ENCODE assay signal across 8 mouse cellular contexts in genomic region chr8:73003858-73004257, GRCm38 (mm10).
DNase-seq lines count a peak whose midpoint lies in the region; ATAC-seq and TF ChIP-seq lines count a peak whose summit lies in the region.

No protein-coding gene starts in this region.

- H3K4me3 ChIP-seq in gastrocnemius, adult 2 months: no peak overlapping the region
- no peak overlapping the region for H3K4me3 ChIP-seq in embryonic facial prominence, embryonic 14.5 days (ENCODE audit: low read depth, low read length)
- no peak overlapping the region for H3K4me3 ChIP-seq in midbrain, postnatal 0 days (ENCODE audit: low read depth, low read length)

- 50% methylated on average over 2 of the region's 2 CpGs for WGBS in embryonic facial prominence, embryonic 14.5 days
- 55% methylated on average over 2 of the region's 2 CpGs for whole genome bisulfite sequencing in midbrain, postnatal 0 days

- no peaks in the 10 kb centered on the region for H3K27me3 ChIP-seq in embryonic facial prominence, embryonic 14.5 days (replicated peaks; ENCODE audit: control insufficient read depth, insufficient read depth, low read length)
- no peaks in the 10 kb centered on the region for H3K27me3 ChIP-seq in midbrain, postnatal 0 days (ENCODE audit: insufficient read depth, low read length)

- H3K9me3 ChIP-seq in embryonic facial prominence, embryonic 14.5 days (ENCODE audit: control insufficient read depth, low read length): no peaks in the 10 kb centered on the region
- no peaks in the 10 kb centered on the region for H3K9me3 ChIP-seq in midbrain, postnatal 0 days (ENCODE audit: low read length)

- no peaks in the 10 kb centered on the region for H3K36me3 ChIP-seq in embryonic facial prominence, embryonic 14.5 days (ENCODE audit: control insufficient read depth, insufficient read depth, low read length)
- no peaks in the 10 kb centered on the region for H3K36me3 ChIP-seq in midbrain, postnatal 0 days (ENCODE audit: insufficient read depth, low read length)

- TF ChIP-seq CTCF in gastrocnemius, adult 2 months (IDR thresholded peaks at IDR 0.05): peak; percentile 70
- TF ChIP-seq CTCF in midbrain, postnatal 0 days (IDR thresholded peaks at IDR 0.05): peak; percentile 73

- H3K27ac ChIP-seq in gastrocnemius, adult 2 months: no peak overlapping the region
- no peak overlapping the region for H3K27ac ChIP-seq in embryonic facial prominence, embryonic 14.5 days (replicated peaks; ENCODE audit: low read depth, low read length)
- H3K27ac ChIP-seq in midbrain, postnatal 0 days (ENCODE audit: low read depth, low read length): no peak overlapping the region

- ATAC-seq in embryonic facial prominence, embryonic 14.5 days (ENCODE audit: low read depth): no peak
- 0 out of 2 replicates have a peak, but pooled peaks have one; percentile 41 for ATAC-seq in midbrain, postnatal 0 days (ENCODE audit: low FRiP score)
- no peak for ATAC-seq in erythroid progenitor cell, adult 5-6 weeks (replicated peaks; ENCODE audit: low FRiP score, poor library complexity, severe bottlenecking)

- intact Hi-C loops in gastrocnemius, adult 2 months (cut with DNase I): no loop called here
- intact Hi-C loops in gastrocnemius, postnatal 14 days (cut with DNase I; ENCODE audit: low total_unique reads): no loop called here

- no peaks in the 10 kb centered on the region for H3K4me1 ChIP-seq in embryonic facial prominence, embryonic 14.5 days (ENCODE audit: control insufficient read depth, insufficient read depth, low read length)
- no peaks in the 10 kb centered on the region for H3K4me1 ChIP-seq in midbrain, postnatal 0 days (ENCODE audit: insufficient read depth, low read length)

- no peak overlapping the region for H3K4me2 ChIP-seq in embryonic facial prominence, embryonic 14.5 days (ENCODE audit: low read depth, low read length)
- no peak overlapping the region for H3K4me2 ChIP-seq in midbrain, postnatal 0 days (ENCODE audit: low read depth, low read length, poor library complexity, severe bottlenecking)

- H3K9ac ChIP-seq in embryonic facial prominence, embryonic 14.5 days (ENCODE audit: low read depth, low read length): no peak overlapping the region
- no peak overlapping the region for H3K9ac ChIP-seq in midbrain, postnatal 0 days (replicated peaks; ENCODE audit: low read length, poor library complexity, severe bottlenecking)

- peak; percentile 22 for DNase-seq in gastrocnemius, adult 2 months
- DNase-seq in gastrocnemius, postnatal 14 days: no peak
- peak; percentile 21 for DNase-seq in urinary bladder, postnatal 25 days (ENCODE audit: low spot score)
- DNase-seq in urinary bladder, adult 2 months (ENCODE audit: low spot score): no peak
- peak; percentile 56 for DNase-seq in embryonic facial prominence, embryonic 14.5 days (ENCODE audit: low spot score)
- DNase-seq in kidney, postnatal 4 days: peak; percentile 46 to 52
- peak; percentile 66 for DNase-seq in midbrain, postnatal 0 days (ENCODE audit: low spot score)

Comparison
In these comparisons a context has a peak if more than half of its experiments do, and no peak if none do; other contexts are left out.
1. DNase-seq: peak in gastrocnemius, adult 2 months (single experiment), urinary bladder, postnatal 25 days (single experiment), embryonic facial prominence, embryonic 14.5 days (single experiment), kidney, postnatal 4 days (2 of 2) and midbrain, postnatal 0 days (single experiment); none in gastrocnemius, postnatal 14 days (single experiment) and urinary bladder, adult 2 months (single experiment).